Comparison of ENCODE assay signal across 9 mouse cellular contexts in genomic region chr10:86483968-86484367, GRCm38 (mm10). TPM values are rescaled to one million over a fixed set of nuclear protein-coding genes. Genes with fewer than 3 reads are reported as not detected.
DNase-seq lines count a peak whose midpoint lies in the region; ATAC-seq and TF ChIP-seq lines count a peak whose summit lies in the region.
"Had no signal": no experiment of that assay in that cellular context is flagged by ENCODE, and none has a peak within 500 bp of the region (broad histone marks: within the 10 kb centered on the region; RNA-seq: fewer than 3 reads in every experiment).

No protein-coding gene starts in this region.

- no peak for ATAC-seq in hindbrain, embryonic 16.5 days
- ATAC-seq in G1E (ENCODE audit: extremely low read depth, insufficient number of reproducible peaks, low FRiP score, poor library complexity, severe bottlenecking): no peak
- peak; percentile 79 for ATAC-seq in granulocyte monocyte progenitor cell, adult 5-6 weeks (replicated peaks; ENCODE audit: poor library complexity, severe bottlenecking)
- ATAC-seq in forebrain, embryonic 15.5 days (replicated peaks): no peak

- TF ChIP-seq POLR2A in small intestine, adult 2 months (IDR thresholded peaks at IDR 0.05; ENCODE audit: low read depth, low read length): no peak

- no peak overlapping the region for H3K4me3 ChIP-seq in hindbrain, embryonic 10.5 days
- H3K4me3 ChIP-seq in hindbrain, embryonic 16.5 days (ENCODE audit: low read length): no peak overlapping the region
- no peak overlapping the region for H3K4me3 ChIP-seq in G1E (ENCODE audit: low read depth, low read length)
- no peak overlapping the region for H3K4me3 ChIP-seq in small intestine, adult 2 months (ENCODE audit: low read depth, low read length)
- no peak overlapping the region for H3K4me3 ChIP-seq in forebrain, embryonic 15.5 days
- H3K4me3 ChIP-seq: liver, embryonic 13.5 days had no signal

- no peak overlapping the region for H3K4me2 ChIP-seq in hindbrain, embryonic 16.5 days (ENCODE audit: low read length)
- no peak overlapping the region for H3K4me2 ChIP-seq in forebrain, embryonic 15.5 days (replicated peaks)
- H3K4me2 ChIP-seq: liver, embryonic 13.5 days had no signal

- DNase-seq in hindbrain, embryonic 10.5 days (ENCODE audit: low spot score): peak; percentile 29
- peak; percentile 41 for DNase-seq in 416B (ENCODE audit: low read depth)
- DNase-seq in G1E (ENCODE audit: low spot score): no peak
- DNase-seq in urinary bladder, adult 18-20 months (ENCODE audit: low spot score in 2 of 2): no peak
- DNase-seq: liver, embryonic 13.5 days had no signal

- H3K9me3 ChIP-seq in hindbrain, embryonic 10.5 days: no peaks in the 10 kb centered on the region
- H3K9me3 ChIP-seq in hindbrain, embryonic 16.5 days (ENCODE audit: control insufficient read depth, low read length): no peaks in the 10 kb centered on the region
- H3K9me3 ChIP-seq in G1E (replicated peaks): no peaks in the 10 kb centered on the region
- H3K9me3 ChIP-seq in forebrain, embryonic 15.5 days: no peaks in the 10 kb centered on the region
- H3K9me3 ChIP-seq: liver, embryonic 13.5 days had no signal

- H3K27me3 ChIP-seq in hindbrain, embryonic 10.5 days (ENCODE audit: insufficient read depth, poor library complexity, severe bottlenecking): no peaks in the 10 kb centered on the region
- no peaks in the 10 kb centered on the region for H3K27me3 ChIP-seq in hindbrain, embryonic 16.5 days (replicated peaks; ENCODE audit: control insufficient read depth, insufficient read depth, low read length)
- H3K27me3 ChIP-seq in G1E (ENCODE audit: insufficient read depth, low read length): no peaks in the 10 kb centered on the region
- H3K27me3 ChIP-seq in small intestine, adult 2 months (ENCODE audit: control insufficient read depth, insufficient read depth, low read length): no peaks in the 10 kb centered on the region
- H3K27me3 ChIP-seq in forebrain, embryonic 15.5 days: no peaks in the 10 kb centered on the region
- H3K27me3 ChIP-seq: liver, embryonic 13.5 days had no signal

- H3K36me3 ChIP-seq in hindbrain, embryonic 10.5 days: no peaks in the 10 kb centered on the region
- H3K36me3 ChIP-seq in hindbrain, embryonic 16.5 days (ENCODE audit: control insufficient read depth, insufficient read depth, low read length): no peaks in the 10 kb centered on the region
- H3K36me3 ChIP-seq in G1E (replicated peaks): no peaks in the 10 kb centered on the region
- no peaks in the 10 kb centered on the region for H3K36me3 ChIP-seq in small intestine, adult 2 months (ENCODE audit: control insufficient read depth, insufficient read depth, low read length)
- no peaks in the 10 kb centered on the region for H3K36me3 ChIP-seq in forebrain, embryonic 15.5 days
- H3K36me3 ChIP-seq: liver, embryonic 13.5 days had no signal

- 0 out of 2 replicates have a peak, but pooled peaks have one; percentile 25 for TF ChIP-seq CTCF in G1E (IDR thresholded peaks at IDR 0.05; ENCODE audit: low read depth, low read length)
- peak; percentile 56; the same call in 1 of the 2 replicates for TF ChIP-seq CTCF in small intestine, adult 2 months (IDR thresholded peaks at IDR 0.05; ENCODE audit: extremely low read depth, insufficient read length, insufficient replicate concordance, low read depth, low read length)

- no peak overlapping the region for H3K27ac ChIP-seq in hindbrain, embryonic 10.5 days
- no peak overlapping the region for H3K27ac ChIP-seq in hindbrain, embryonic 16.5 days (ENCODE audit: low read depth, low read length)
- H3K27ac ChIP-seq in small intestine, adult 2 months (ENCODE audit: insufficient read depth, low read depth, low read length): no peak overlapping the region
- H3K27ac ChIP-seq in forebrain, embryonic 15.5 days (replicated peaks): no peak overlapping the region
- H3K27ac ChIP-seq: liver, embryonic 13.5 days had no signal

- peaks cover 10% of the 10 kb centered on the region for H3K4me1 ChIP-seq in hindbrain, embryonic 10.5 days (replicated peaks)
- H3K4me1 ChIP-seq in hindbrain, embryonic 16.5 days (ENCODE audit: control insufficient read depth, insufficient read depth, low read depth, low read length): peaks cover 3% of the 10 kb centered on the region
- H3K4me1 ChIP-seq in G1E (ENCODE audit: insufficient read depth, low read depth, low read length): no peaks in the 10 kb centered on the region
- peaks cover 3% of the 10 kb centered on the region; the same call in 1 of the 2 replicates for H3K4me1 ChIP-seq in small intestine, adult 2 months (ENCODE audit: control insufficient read depth, insufficient read depth, insufficient read length, low read length)
- peaks cover 5% of the 10 kb centered on the region; the same call in 1 of the 2 replicates for H3K4me1 ChIP-seq in forebrain, embryonic 15.5 days
- H3K4me1 ChIP-seq: liver, embryonic 13.5 days had no signal

- H3K9ac ChIP-seq in hindbrain, embryonic 16.5 days (ENCODE audit: low read depth, low read length): no peak overlapping the region
- no peak overlapping the region for H3K9ac ChIP-seq in forebrain, embryonic 15.5 days (replicated peaks)
- H3K9ac ChIP-seq: liver, embryonic 13.5 days had no signal

- 22% methylated on average over 3 of the region's 3 CpGs for WGBS in hindbrain, embryonic 10.5 days
- 16% methylated on average over 3 of the region's 3 CpGs for WGBS in hindbrain, embryonic 16.5 days
- 34% methylated on average over 3 of the region's 3 CpGs for WGBS in small intestine, adult 2 months
- WGBS in forebrain, embryonic 15.5 days: 18% methylated on average over 3 of the region's 3 CpGs

RNA-seq across cellular contexts. Expression of gene Syn3, which starts 14.7 kb away (rescaled TPM):
- 3.2 and 3.9 TPM in 2 replicates for polyA plus RNA-seq in hindbrain, embryonic 10.5 days (2016; fragmentation: Nextera tagmentation; extraction: Ambion mirVana)
- polyA plus RNA-seq in hindbrain, embryonic 16.5 days (2015; fragmentation: Nextera tagmentation; extraction: Ambion mirVana): 29.9 and 31.3 TPM in 2 replicates
- total RNA-seq in G1E (2014; fragmentation: Nextera tagmentation): not detected in 2 replicates
- total RNA-seq in G1E (2017): 0.17 and 0.44 TPM in 2 replicates
- polyA plus RNA-seq in G1E (2012): 0.01 TPM in 1 of 2 replicates, not detected in the other
- 0.15 and 3.9 TPM in 2 replicates for total RNA-seq in granulocyte monocyte progenitor cell, adult 5-6 weeks (2014; fragmentation: Nextera tagmentation)
- total RNA-seq in granulocyte monocyte progenitor cell, adult 5-6 weeks (2017): 0.26 and 0.31 TPM in 2 replicates
- 0.75 TPM in 2 replicates for polyA plus RNA-seq in small intestine, adult 2 months (2012; rRNA removed)
- 17.1 and 18.1 TPM in 2 replicates for polyA plus RNA-seq in forebrain, embryonic 15.5 days (2015; fragmentation: Nextera tagmentation; extraction: Ambion mirVana)

Comparison
In these comparisons a context has a peak if more than half of its experiments do, and no peak if none do; other contexts are left out.
1. DNase-seq: peak in hindbrain, embryonic 10.5 days (single experiment) and 416B (single experiment); none in G1E (single experiment) and urinary bladder, adult 18-20 months (0 of 2).